Mouse (Mus musculus) liver, embryonic 14.5 days (tissue): ENCODE results near the gene Tas1r1.

ENCODE experiments used
- CTCF ChIP-seq: IDR thresholded peaks from 2 replicates; pipeline ENCODE4 v1.5.1; 2016; ENCODE audit warnings: antibody characterized with exemption, low read depth, control low read depth
- EP300 ChIP-seq: IDR thresholded peaks from 2 replicates; pipeline ENCODE4 v1.6.1; 2016; ENCODE audit warnings: antibody characterized with exemption, low read depth

DNA sequence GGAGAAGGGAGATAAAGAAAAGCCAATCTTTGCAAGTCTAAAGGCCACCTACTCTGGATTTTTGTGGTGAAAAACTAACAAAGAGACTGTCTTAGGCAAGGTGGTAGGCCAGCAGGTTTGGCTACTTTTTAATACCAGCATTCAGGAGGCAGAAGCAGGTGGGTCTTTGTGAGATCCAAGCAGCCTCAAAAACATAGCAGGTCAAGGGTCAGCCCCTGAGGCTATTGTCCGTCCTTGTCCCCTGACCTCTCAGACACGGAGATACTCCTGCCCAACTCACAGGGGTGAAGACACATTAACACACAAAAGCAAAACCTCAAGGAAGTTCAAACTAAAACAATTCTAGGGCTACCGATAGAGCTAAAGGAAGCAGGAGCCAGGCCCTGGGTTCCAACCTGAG is 31.6 kb downstream of the Tas1r1 start:
- TF ChIP-seq CTCF (no peak), EP300 (no peak)
